Mouse (Mus musculus): ENCODE data around the gene Rbm25.
A peak's percentile ranks its signal among the peaks of the same experiment; 100 is the strongest.
"Not testable (repeated sequence)": the region's sequence is repeated elsewhere in the genome, so short reads cannot be mapped to it uniquely, and the experiment has no call there.

Gene Rbm25

GRCm38 (mm10) chr12:83630936-83631335 is at the start of gene Rbm25:
TSS of gene Rbm25 (plus strand) at chr12:83631236.
- DNase-seq = not testable (repeated sequence)

GRCm38 (mm10) chr12:83582106-83582505 is 48.9 kb upstream of the Rbm25 start:
- no peak for DNase-seq

GRCm38 (mm10) chr12:83582747-83583146 is 48.3 kb upstream of the Rbm25 start:
- no peak for DNase-seq

GRCm38 (mm10) chr12:83586628-83587027 is 44.4 kb upstream of the Rbm25 start:
- DNase-seq = no peak

- no peak for DNase-seq
Measured at GRCm38 (mm10) chr12:83591754-83592501, 39.1 kb upstream of the Rbm25 start.

GRCm38 (mm10) chr12:83594454-83595040 is 36.5 kb upstream of the Rbm25 start:
- DNase-seq = no peak

GRCm38 (mm10) chr12:83596191-83596954 is 34.7 kb upstream of the Rbm25 start:
- DNase-seq = no peak

- peak; percentile 85 for DNase-seq
Measured at GRCm38 (mm10) chr12:83597025-83597501, 34.0 kb upstream of the Rbm25 start, which contains the start of gene Zfyve1. TSS of gene Zfyve1 (minus strand) at chr12:83597222.

GRCm38 (mm10) chr12:83597881-83598280 is 33.2 kb upstream of the Rbm25 start:
- no peak for DNase-seq

GRCm38 (mm10) chr12:83602285-83602684 is 28.8 kb upstream of the Rbm25 start:
- DNase-seq = no peak

GRCm38 (mm10) chr12:83606411-83606810 is 24.6 kb upstream of the Rbm25 start:
- DNase-seq = not testable (repeated sequence)

GRCm38 (mm10) chr12:83617261-83617660 is 13.8 kb upstream of the Rbm25 start:
- no peak for DNase-seq

- DNase-seq = no peak
Measured at GRCm38 (mm10) chr12:83618981-83619380, 12.1 kb upstream of the Rbm25 start.

- DNase-seq = not testable (repeated sequence)
Measured at GRCm38 (mm10) chr12:83620694-83621093, 10.3 kb upstream of the Rbm25 start.

GRCm38 (mm10) chr12:83622031-83622755 is 8.8 kb upstream of the Rbm25 start:
- no peak for DNase-seq

GRCm38 (mm10) chr12:83624321-83624720 is 6.7 kb upstream of the Rbm25 start:
- no peak for DNase-seq

- DNase-seq = peak; percentile 92
Measured at GRCm38 (mm10) chr12:83631743-83632679, 975 bp downstream of the Rbm25 start.

GRCm38 (mm10) chr12:83632680-83633025 is 1.6 kb downstream of the Rbm25 start:
- DNase-seq = peak; percentile 47

- no peak for DNase-seq
Measured at GRCm38 (mm10) chr12:83633807-83634206, 2.8 kb downstream of the Rbm25 start.

- no peak for DNase-seq
Measured at GRCm38 (mm10) chr12:83641233-83641632, 10.2 kb downstream of the Rbm25 start.

GRCm38 (mm10) chr12:83643116-83643515 is 12.1 kb downstream of the Rbm25 start:
- no peak for DNase-seq

- DNase-seq = no peak
Measured at GRCm38 (mm10) chr12:83650346-83650745, 19.3 kb downstream of the Rbm25 start.

Measured in right cerebral cortex, postnatal 4 days (tissue).